Mouse (Mus musculus): ENCODE measurements around the gene Kmt2a. TPM values are rescaled to one million over a fixed set of nuclear protein-coding genes. Genes with fewer than 3 reads are reported as not detected.

Gene Kmt2a
- polyA plus RNA-seq, 1 experiment from 2014 or later, result 5.3 TPM

GRCm38 (mm10) chr9:44836439-44836838 lies 44.7 kb downstream of the Kmt2a start:
- Histone ChIP-seq H3K27ac (ENCODE audit: low read length) (no peak overlapping the region), H3K9ac (ENCODE audit: low read depth, low read length) (no peak overlapping the region), H3K9me3 (ENCODE audit: control insufficient read depth, low read length) (no peaks in the 10 kb centered on the region), H3K27me3 (replicated peaks; ENCODE audit: control insufficient read depth, insufficient read depth, low read length) (no peaks in the 10 kb centered on the region), H3K36me3 (ENCODE audit: control insufficient read depth, insufficient read depth, low read length) (peaks cover 27% of the 10 kb centered on the region), H3K4me2 (ENCODE audit: low read depth, low read length) (no peak overlapping the region), H3K4me3 (ENCODE audit: low read length) (no peak overlapping the region), H3K4me1 (ENCODE audit: control insufficient read depth, insufficient read depth, low read length) (no peaks in the 10 kb centered on the region)
- 46% methylated on average over 7 of the region's 7 CpGs for WGBS
- ATAC-seq, result no peak

- Histone ChIP-seq H3K9me3 (ENCODE audit: control insufficient read depth, low read length) (no peaks in the 10 kb centered on the region), H3K4me2 (ENCODE audit: low read depth, low read length) (no peak overlapping the region), H3K27me3 (replicated peaks; ENCODE audit: control insufficient read depth, insufficient read depth, low read length) (no peaks in the 10 kb centered on the region), H3K27ac (ENCODE audit: low read length) (no peak overlapping the region), H3K9ac (ENCODE audit: low read depth, low read length) (no peak overlapping the region), H3K36me3 (ENCODE audit: control insufficient read depth, insufficient read depth, low read length) (peaks cover 30% of the 10 kb centered on the region), H3K4me1 (ENCODE audit: control insufficient read depth, insufficient read depth, low read length) (no peaks in the 10 kb centered on the region), H3K4me3 (ENCODE audit: low read length) (no peak overlapping the region)
- 74% methylated on average over 4 of the region's 4 CpGs for WGBS
- no peak for ATAC-seq
These were observed 48.7 kb downstream of the Kmt2a start for GRCm38 (mm10) chr9:44832356-44832755.

- Histone ChIP-seq H3K4me1 (ENCODE audit: control insufficient read depth, insufficient read depth, low read length) (no peaks in the 10 kb centered on the region), H3K27ac (ENCODE audit: low read length) (no peak overlapping the region), H3K36me3 (ENCODE audit: control insufficient read depth, insufficient read depth, low read length) (peaks cover 40% of the 10 kb centered on the region), H3K9me3 (ENCODE audit: control insufficient read depth, low read length) (no peaks in the 10 kb centered on the region), H3K4me3 (ENCODE audit: low read length) (no peak overlapping the region), H3K4me2 (ENCODE audit: low read depth, low read length) (no peak overlapping the region), H3K9ac (ENCODE audit: low read depth, low read length) (no peak overlapping the region), H3K27me3 (replicated peaks; ENCODE audit: control insufficient read depth, insufficient read depth, low read length) (no peaks in the 10 kb centered on the region)
- 87% methylated on average over 2 of the region's 2 CpGs for WGBS
- no peak for ATAC-seq
These were observed 50.6 kb downstream of the Kmt2a start for GRCm38 (mm10) chr9:44830506-44830905.

GRCm38 (mm10) chr9:44828944-44829343 lies 52.2 kb downstream of the Kmt2a start:
- H3K36me3 ChIP-seq (ENCODE audit: control insufficient read depth, insufficient read depth, low read length), result peaks cover 39% of the 10 kb centered on the region
- WGBS, result 96% methylated on average over 11 of the region's 11 CpGs
- no peaks in the 10 kb centered on the region for H3K9me3 ChIP-seq (ENCODE audit: control insufficient read depth, low read length)
- no peak overlapping the region for H3K4me2 ChIP-seq (ENCODE audit: low read depth, low read length)
- ATAC-seq, result no peak
- no peaks in the 10 kb centered on the region for H3K4me1 ChIP-seq (ENCODE audit: control insufficient read depth, insufficient read depth, low read length)
- H3K27ac ChIP-seq (ENCODE audit: low read length), result no peak overlapping the region
- no peak overlapping the region for H3K9ac ChIP-seq (ENCODE audit: low read depth, low read length)
- H3K4me3 ChIP-seq (ENCODE audit: low read length), result no peak overlapping the region
- H3K27me3 ChIP-seq (replicated peaks; ENCODE audit: control insufficient read depth, insufficient read depth, low read length), result no peaks in the 10 kb centered on the region

- Histone ChIP-seq H3K36me3 (ENCODE audit: control insufficient read depth, insufficient read depth, low read length) (peaks cover 41% of the 10 kb centered on the region), H3K9me3 (ENCODE audit: control insufficient read depth, low read length) (no peaks in the 10 kb centered on the region), H3K4me1 (ENCODE audit: control insufficient read depth, insufficient read depth, low read length) (no peaks in the 10 kb centered on the region), H3K4me2 (ENCODE audit: low read depth, low read length) (no peak overlapping the region), H3K27ac (ENCODE audit: low read length) (no peak overlapping the region), H3K9ac (ENCODE audit: low read depth, low read length) (no peak overlapping the region), H3K4me3 (ENCODE audit: low read length) (no peak overlapping the region), H3K27me3 (replicated peaks; ENCODE audit: control insufficient read depth, insufficient read depth, low read length) (no peaks in the 10 kb centered on the region)
- ATAC-seq, result no peak
- WGBS, result 90% methylated on average over 7 of the region's 7 CpGs
These were observed 54.4 kb downstream of the Kmt2a start for GRCm38 (mm10) chr9:44826660-44827059.

- Histone ChIP-seq H3K27me3 (replicated peaks; ENCODE audit: control insufficient read depth, insufficient read depth, low read length) (no peaks in the 10 kb centered on the region), H3K4me3 (ENCODE audit: low read length) (no peak overlapping the region), H3K27ac (ENCODE audit: low read length) (no peak overlapping the region), H3K9ac (ENCODE audit: low read depth, low read length) (no peak overlapping the region), H3K4me1 (ENCODE audit: control insufficient read depth, insufficient read depth, low read length) (no peaks in the 10 kb centered on the region), H3K36me3 (ENCODE audit: control insufficient read depth, insufficient read depth, low read length) (peaks cover 54% of the 10 kb centered on the region), H3K9me3 (ENCODE audit: control insufficient read depth, low read length) (no peaks in the 10 kb centered on the region), H3K4me2 (ENCODE audit: low read depth, low read length) (no peak overlapping the region)
- WGBS, result 91% methylated on average over 15 of the region's 15 CpGs
- no peak for ATAC-seq
These were observed 60.9 kb downstream of the Kmt2a start for GRCm38 (mm10) chr9:44819920-44820827.

GRCm38 (mm10) chr9:44817522-44817921 lies 63.6 kb downstream of the Kmt2a start:
- no peaks in the 10 kb centered on the region for H3K9me3 ChIP-seq (ENCODE audit: control insufficient read depth, low read length)

GRCm38 (mm10) chr9:44814179-44814578 lies 66.9 kb downstream of the Kmt2a start:
- no peak overlapping the region for H3K4me3 ChIP-seq (ENCODE audit: low read length)
- H3K27me3 ChIP-seq (replicated peaks; ENCODE audit: control insufficient read depth, insufficient read depth, low read length), result no peaks in the 10 kb centered on the region
- 94% methylated on average over 8 of the region's 8 CpGs for WGBS
- H3K4me2 ChIP-seq (ENCODE audit: low read depth, low read length), result no peak overlapping the region
- peaks cover 30% of the 10 kb centered on the region for H3K36me3 ChIP-seq (ENCODE audit: control insufficient read depth, insufficient read depth, low read length)
- H3K27ac ChIP-seq (ENCODE audit: low read length), result no peak overlapping the region
- no peak overlapping the region for H3K9ac ChIP-seq (ENCODE audit: low read depth, low read length)
- no peak for ATAC-seq
- H3K4me1 ChIP-seq (ENCODE audit: control insufficient read depth, insufficient read depth, low read length), result no peaks in the 10 kb centered on the region
- H3K9me3 ChIP-seq (ENCODE audit: control insufficient read depth, low read length), result no peaks in the 10 kb centered on the region

More at GRCm38 (mm10) chr9:44817522-44817921, 63.6 kb downstream of the Kmt2a start:
- WGBS, result 86% methylated on average over 5 of the region's 5 CpGs
- Histone ChIP-seq H3K4me3 (ENCODE audit: low read length) (no peak overlapping the region), H3K9ac (ENCODE audit: low read depth, low read length) (no peak overlapping the region), H3K4me1 (ENCODE audit: control insufficient read depth, insufficient read depth, low read length) (no peaks in the 10 kb centered on the region), H3K27me3 (replicated peaks; ENCODE audit: control insufficient read depth, insufficient read depth, low read length) (no peaks in the 10 kb centered on the region), H3K36me3 (ENCODE audit: control insufficient read depth, insufficient read depth, low read length) (peaks cover 53% of the 10 kb centered on the region), H3K4me2 (ENCODE audit: low read depth, low read length) (no peak overlapping the region), H3K27ac (ENCODE audit: low read length) (no peak overlapping the region)
- ATAC-seq, result no peak

GRCm38 (mm10) chr9:44810316-44810715 lies 70.8 kb downstream of the Kmt2a start:
- no peak for ATAC-seq
- no peak overlapping the region for H3K9ac ChIP-seq (ENCODE audit: low read depth, low read length)
- H3K27ac ChIP-seq (ENCODE audit: low read length), result no peak overlapping the region
- no peaks in the 10 kb centered on the region for H3K27me3 ChIP-seq (replicated peaks; ENCODE audit: control insufficient read depth, insufficient read depth, low read length)
- H3K4me2 ChIP-seq (ENCODE audit: low read depth, low read length), result no peak overlapping the region
- no peak overlapping the region for H3K4me3 ChIP-seq (ENCODE audit: low read length)
- H3K9me3 ChIP-seq (ENCODE audit: control insufficient read depth, low read length), result no peaks in the 10 kb centered on the region
- H3K4me1 ChIP-seq (ENCODE audit: control insufficient read depth, insufficient read depth, low read length), result no peaks in the 10 kb centered on the region
- H3K36me3 ChIP-seq (ENCODE audit: control insufficient read depth, insufficient read depth, low read length), result peaks cover 24% of the 10 kb centered on the region
- 93% methylated on average over 10 of the region's 10 CpGs for WGBS
